Comparison of ENCODE assay signal across 6 mouse cellular contexts in genomic region chr2:33913598-33913997, GRCm38 (mm10). TPM values are rescaled to one million over a fixed set of nuclear protein-coding genes. Genes with fewer than 3 reads are reported as not detected.
DNase-seq lines count a peak whose midpoint lies in the region; ATAC-seq lines count a peak whose summit lies in the region.

No protein-coding gene starts in this region.

- peak; percentile 34 for DNase-seq in CD4-positive, CD25-positive, alpha-beta regulatory T cell, adult 2 months (ENCODE audit: low read depth, low spot score)
- peak; percentile 16 for DNase-seq in R1 (ENCODE audit: low read depth, low spot score)
- DNase-seq in naive thymus-derived CD4-positive, alpha-beta T cell, adult 2 months (ENCODE audit: low read depth), result peak; percentile 51
- peak; percentile 43 for DNase-seq in thymus, postnatal 14 days

- peak; percentile 66 for ATAC-seq in common myeloid progenitor, adult 5-6 weeks (replicated peaks; ENCODE audit: low read depth, poor library complexity, severe bottlenecking)
- ATAC-seq in megakaryocyte, adult 5-6 weeks (ENCODE audit: poor library complexity, severe bottlenecking), result peak; percentile 80

RNA-seq across cellular contexts. Expression of gene Mvb12b, which starts 25.9 kb away (rescaled TPM):
- total RNA-seq in common myeloid progenitor, adult 5-6 weeks (2017), result 19.5 and 25.3 TPM in 2 replicates
- total RNA-seq in megakaryocyte, adult 5-6 weeks (2015), result 22.2 and 23.9 TPM in 2 replicates
- 9.5 and 10.1 TPM in 2 replicates for total RNA-seq in megakaryocyte, adult 5-6 weeks (2017)

Comparison
In these comparisons a context has a peak if more than half of its experiments do, and no peak if none do; other contexts are left out.
1. Peak in every context shown above with its lines: DNase-seq and ATAC-seq.